Mouse (Mus musculus) cerebellum, adult 2 months (tissue): ENCODE data around the gene Fam110c.
"Not testable (repeated sequence)": the region's sequence is repeated elsewhere in the genome, so short reads cannot be mapped to it uniquely, and the experiment has no call there.

ENCODE experiments used
- CTCF ChIP-seq: fragments of 200-500 bp; IDR thresholded peaks from 2 replicates; pipeline ENCODE4 v1.5.1; 2011; ENCODE audit warnings: low read depth, mild to moderate bottlenecking, control low read depth, low read length, moderate library complexity, borderline replicate concordance; ENCODE audit not compliant: insufficient read depth
- POLR2A ChIP-seq: fragments of 200-500 bp; IDR thresholded peaks from 2 replicates; pipeline ENCODE4 v1.6.1; 2011; ENCODE audit warnings: low read length, control low read depth, borderline replicate concordance; ENCODE audit not compliant: insufficient read depth

DNA sequence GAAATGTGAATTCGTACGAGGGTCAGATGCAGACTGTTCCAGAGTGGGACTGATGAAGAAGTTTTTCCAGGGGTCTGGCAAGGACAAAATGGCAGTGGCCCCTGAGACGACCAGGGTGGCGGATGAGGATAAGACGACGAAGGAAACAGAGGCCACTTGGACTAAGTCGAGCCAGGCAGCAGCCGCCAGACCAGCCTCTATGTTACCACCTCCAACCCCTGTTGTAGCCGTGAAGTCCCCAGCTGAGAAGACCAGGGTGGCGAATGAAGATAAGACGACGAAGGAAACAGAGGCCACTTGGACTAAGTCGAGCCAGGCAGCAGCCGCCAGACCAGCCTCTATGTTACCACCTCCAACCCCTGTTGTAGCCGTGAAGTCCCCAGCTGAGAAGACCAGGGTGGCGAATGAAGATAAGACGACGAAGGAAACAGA, 710 bp downstream of the Fam110c start:
- not testable (repeated sequence) for TF ChIP-seq POLR2A, CTCF
